Mouse (Mus musculus) limb, embryonic 13.5 days (tissue): ENCODE measurements at regions not wholly inside any gene's neighbourhood (a gene's known extent, or its start where the extent isn't known, plus 50 kb on each side); places are given as distances from the start of the nearest gene placed in this dataset.
A peak's percentile ranks its signal among the peaks of the same experiment; 100 is the strongest.

Source experiments
- ATAC-seq: fragments of 200-750 bp; cut with Nextera tagmentation; 2 replicates; pipeline ENCODE4 v1.8.0; 2017; ENCODE audit warnings: low read depth, moderate number of reproducible peaks, moderate TSS enrichment; ENCODE audit not compliant: low FRiP score
- H3K27ac ChIP-seq: fragments of 300-500 bp; sonication (generic); 2 replicates; pipeline ENCODE4 v1.5.1; 2015; ENCODE audit warnings: inconsistent platforms, mild to moderate bottlenecking, moderate library complexity
- H3K27me3 ChIP-seq: fragments of 300-500 bp; sonication (generic); 2 replicates; pipeline ENCODE4 v1.6.1; 2015; ENCODE audit warnings: mild to moderate bottlenecking, inconsistent platforms
- H3K36me3 ChIP-seq: fragments of 300-500 bp; sonication (generic); 2 replicates; pipeline ENCODE4 v1.6.1; 2015; ENCODE audit warnings: inconsistent platforms, mild to moderate bottlenecking, moderate library complexity
- H3K4me1 ChIP-seq: fragments of 300-500 bp; sonication (generic); 2 replicates; pipeline ENCODE4 v1.6.1; 2015; ENCODE audit warnings: inconsistent platforms
- H3K4me2 ChIP-seq: fragments of 300-500 bp; sonication (generic); replicated peaks from 2 replicates; pipeline ENCODE4 v1.6.1; 2015; ENCODE audit warnings: inconsistent platforms, mild to moderate bottlenecking, moderate library complexity
- H3K4me3 ChIP-seq: fragments of 300-500 bp; sonication (generic); 2 replicates; pipeline ENCODE4 v1.5.1; 2015; ENCODE audit warnings: moderate library complexity, mild to moderate bottlenecking, inconsistent platforms
- H3K9ac ChIP-seq: fragments of 300-500 bp; sonication (generic); 2 replicates; pipeline ENCODE4 v1.6.1; 2015; ENCODE audit warnings: mild to moderate bottlenecking, inconsistent platforms
- H3K9me3 ChIP-seq: fragments of 300-500 bp; sonication (generic); 2 replicates; pipeline ENCODE4 v1.6.1; 2016; ENCODE audit warnings: inconsistent platforms
- WGBS: fragments of 180-500 bp; shearing (Covaris S2); methylation state at CpG from one replicate; pipeline ENCODE4 v1.1.7; 2015; 5-methylcytosine and 5-hydroxymethylcytosine counted together

GRCm38 (mm10) chr14:24807061-24807460, 320.1 kb downstream of the Rps24 start:
- ATAC-seq = no peak
- Histone ChIP-seq H3K9ac (no peak overlapping the region), H3K36me3 (no peaks in the 10 kb centered on the region), H3K9me3 (no peaks in the 10 kb centered on the region), H3K4me3 (no peak overlapping the region), H3K27ac (no peak overlapping the region), H3K4me2 (no peak overlapping the region), H3K4me1 (peaks cover 5% of the 10 kb centered on the region; the same call in 1 of the 2 replicates), H3K27me3 (no peaks in the 10 kb centered on the region)
- 22% methylated on average over 7 of the region's 7 CpGs for WGBS

- Histone ChIP-seq H3K9ac (no peak overlapping the region), H3K27ac (peak overlapping the region; percentile 79), H3K4me2 (peak overlapping the region; percentile 32), H3K27me3 (no peaks in the 10 kb centered on the region), H3K9me3 (no peaks in the 10 kb centered on the region), H3K4me3 (no peak overlapping the region), H3K36me3 (no peaks in the 10 kb centered on the region), H3K4me1 (peaks cover 53% of the 10 kb centered on the region)
- peak; percentile 79; the same call in 1 of the 2 replicates for ATAC-seq
- WGBS = 22% methylated on average over 13 of the region's 13 CpGs
These were observed 336.1 kb downstream of the Rps24 start for GRCm38 (mm10) chr14:24822876-24823567.

GRCm38 (mm10) chr14:24824351-24824750, 337.4 kb downstream of the Rps24 start:
- no peaks in the 10 kb centered on the region for H3K9me3 ChIP-seq
- no peak for ATAC-seq
- no peak overlapping the region for H3K27ac ChIP-seq
- H3K9ac ChIP-seq = no peak overlapping the region
- H3K36me3 ChIP-seq = no peaks in the 10 kb centered on the region
- peaks cover 65% of the 10 kb centered on the region for H3K4me1 ChIP-seq
- 84% methylated on average over 2 of the region's 2 CpGs for WGBS
- H3K27me3 ChIP-seq = no peaks in the 10 kb centered on the region
- no peak overlapping the region for H3K4me3 ChIP-seq
- H3K4me2 ChIP-seq = no peak overlapping the region

GRCm38 (mm10) chr14:24825722-24826386, 338.9 kb downstream of the Rps24 start:
- 32% methylated on average over 11 of the region's 11 CpGs for WGBS
- H3K36me3 ChIP-seq = no peaks in the 10 kb centered on the region
- H3K4me3 ChIP-seq = no peak overlapping the region
- H3K9me3 ChIP-seq = no peaks in the 10 kb centered on the region
- no peaks in the 10 kb centered on the region for H3K27me3 ChIP-seq
- peaks cover 73% of the 10 kb centered on the region for H3K4me1 ChIP-seq
- H3K4me2 ChIP-seq = no peak overlapping the region
- no peak overlapping the region for H3K9ac ChIP-seq
- H3K27ac ChIP-seq = peak overlapping the region; percentile 85; the same call in 1 of the 2 replicates
- ATAC-seq = no peak

GRCm38 (mm10) chr14:24826471-24827337, 339.8 kb downstream of the Rps24 start:
- H3K4me1 ChIP-seq = peaks cover 74% of the 10 kb centered on the region
- H3K9ac ChIP-seq = no peak overlapping the region
- no peaks in the 10 kb centered on the region for H3K36me3 ChIP-seq
- H3K4me2 ChIP-seq = peak overlapping the region; percentile 26
- no peaks in the 10 kb centered on the region for H3K9me3 ChIP-seq
- no peaks in the 10 kb centered on the region for H3K27me3 ChIP-seq
- WGBS = 17% methylated on average over 13 of the region's 13 CpGs
- H3K4me3 ChIP-seq = no peak overlapping the region
- H3K27ac ChIP-seq = peak overlapping the region; percentile 85
- no peak for ATAC-seq

- Histone ChIP-seq H3K4me1 (peaks cover 71% of the 10 kb centered on the region), H3K4me3 (no peak overlapping the region), H3K4me2 (peak overlapping the region; percentile 3; the same call in 1 of the 2 replicates), H3K27me3 (no peaks in the 10 kb centered on the region), H3K27ac (peak overlapping the region; percentile 85), H3K9ac (no peak overlapping the region), H3K9me3 (no peaks in the 10 kb centered on the region), H3K36me3 (no peaks in the 10 kb centered on the region)
- no peak for ATAC-seq
- 9% methylated on average over 8 of the region's 8 CpGs for WGBS
These were observed 340.6 kb downstream of the Rps24 start for GRCm38 (mm10) chr14:24827381-24828031.

- peaks cover 70% of the 10 kb centered on the region for H3K4me1 ChIP-seq
These were observed 342.1 kb downstream of the Rps24 start for GRCm38 (mm10) chr14:24829001-24829400.

GRCm38 (mm10) chr14:24833211-24833610, 346.3 kb downstream of the Rps24 start:
- no peaks in the 10 kb centered on the region for H3K36me3 ChIP-seq
- H3K4me2 ChIP-seq = no peak overlapping the region
- no peak overlapping the region for H3K9ac ChIP-seq
- no peaks in the 10 kb centered on the region for H3K9me3 ChIP-seq
- H3K27me3 ChIP-seq = no peaks in the 10 kb centered on the region
- ATAC-seq = no peak
- WGBS = 47% methylated on average over 2 of the region's 2 CpGs
- H3K4me1 ChIP-seq = peaks cover 37% of the 10 kb centered on the region
- 0 out of 2 replicates have a peak overlapping the region, but pooled peaks have one; percentile 22 for H3K27ac ChIP-seq
- no peak overlapping the region for H3K4me3 ChIP-seq

More at GRCm38 (mm10) chr14:24829001-24829400, 342.1 kb downstream of the Rps24 start:
- Histone ChIP-seq H3K9ac (no peak overlapping the region), H3K4me2 (no peak overlapping the region), H3K27me3 (no peaks in the 10 kb centered on the region), H3K36me3 (no peaks in the 10 kb centered on the region), H3K27ac (no peak overlapping the region), H3K4me3 (no peak overlapping the region), H3K9me3 (no peaks in the 10 kb centered on the region)
- 22% methylated on average over 6 of the region's 6 CpGs for WGBS
- no peak for ATAC-seq

GRCm38 (mm10) chr14:24838219-24838618, 351.3 kb downstream of the Rps24 start:
- H3K9me3 ChIP-seq = no peaks in the 10 kb centered on the region
- WGBS = 77% methylated on average over 4 of the region's 4 CpGs
- H3K9ac ChIP-seq = no peak overlapping the region
- H3K4me3 ChIP-seq = no peak overlapping the region
- peaks cover 45% of the 10 kb centered on the region for H3K4me1 ChIP-seq
- no peak for ATAC-seq
- H3K4me2 ChIP-seq = no peak overlapping the region
- no peaks in the 10 kb centered on the region for H3K27me3 ChIP-seq
- no peaks in the 10 kb centered on the region for H3K36me3 ChIP-seq
- H3K27ac ChIP-seq = no peak overlapping the region

GRCm38 (mm10) chr14:24839056-24839455, 352.1 kb downstream of the Rps24 start:
- Histone ChIP-seq H3K4me2 (no peak overlapping the region), H3K9ac (no peak overlapping the region), H3K27ac (no peak overlapping the region; the same call in 1 of the 2 replicates), H3K4me3 (no peak overlapping the region), H3K9me3 (no peaks in the 10 kb centered on the region), H3K27me3 (no peaks in the 10 kb centered on the region), H3K36me3 (no peaks in the 10 kb centered on the region), H3K4me1 (peaks cover 38% of the 10 kb centered on the region)
- WGBS = 69% methylated on average over 4 of the region's 4 CpGs
- no peak for ATAC-seq

- ATAC-seq = no peak; the same call in 1 of the 2 replicates
- no peak overlapping the region for H3K9ac ChIP-seq
- H3K4me1 ChIP-seq = peaks cover 38% of the 10 kb centered on the region
- peak overlapping the region; percentile 69 for H3K27ac ChIP-seq
- 44% methylated on average over 17 of the region's 17 CpGs for WGBS
- H3K36me3 ChIP-seq = no peaks in the 10 kb centered on the region
- peak overlapping the region; percentile 16; the same call in 1 of the 2 replicates for H3K4me2 ChIP-seq
- no peak overlapping the region for H3K4me3 ChIP-seq
- no peaks in the 10 kb centered on the region for H3K27me3 ChIP-seq
- no peaks in the 10 kb centered on the region for H3K9me3 ChIP-seq
These were observed 355.0 kb downstream of the Rps24 start for GRCm38 (mm10) chr14:24841715-24842496.
